Mouse (Mus musculus): ENCODE measurements around the gene Pdcd11. TPM values are rescaled to one million over a fixed set of nuclear protein-coding genes. Genes with fewer than 3 reads are reported as not detected.

The Pdcd11 gene
- total RNA-seq (2021): 10 to 100 TPM; 10.5 to 11.0 TPM

DNA sequence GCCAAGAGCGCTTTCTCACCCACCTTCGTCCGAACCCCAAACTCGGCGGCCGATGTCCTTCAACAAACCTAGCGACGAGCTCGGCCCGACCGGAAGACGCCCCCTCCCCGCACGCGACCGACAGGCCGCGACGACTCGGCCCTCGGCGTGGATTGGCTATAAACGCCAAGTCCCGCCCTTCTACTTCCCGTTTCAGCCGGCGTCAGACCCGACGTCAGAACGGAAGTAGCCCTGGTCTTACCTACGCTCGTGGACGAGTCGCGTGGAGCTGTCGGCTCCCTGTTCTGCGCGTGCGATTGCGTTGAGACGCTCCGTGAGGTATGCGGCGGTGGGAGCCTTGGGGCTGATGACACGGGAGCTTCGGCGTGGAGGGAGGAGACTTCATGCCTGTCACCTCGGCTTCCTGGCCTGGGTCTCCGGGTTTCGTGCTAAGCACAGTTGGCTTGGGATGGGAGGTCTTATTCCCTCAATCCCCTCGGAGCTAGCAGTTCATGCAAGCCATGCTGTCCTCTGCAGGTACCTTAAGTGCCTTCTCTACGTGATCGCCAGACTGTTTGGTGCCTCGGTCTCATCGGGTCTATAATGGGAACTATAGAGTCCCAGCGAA lies at the start of gene Pdcd11, which contains the start of gene Usmg5:
Pdcd11 (plus strand) TSS at position 219 of the 607 bp plus-strand sequence.
Usmg5 (minus strand) TSS at position 98 of the 607 bp plus-strand sequence.
- DNase-seq (ENCODE audit: low spot score): peak; percentile 92
- intact Hi-C loops (cut with DNase I): no loop called here

DNA sequence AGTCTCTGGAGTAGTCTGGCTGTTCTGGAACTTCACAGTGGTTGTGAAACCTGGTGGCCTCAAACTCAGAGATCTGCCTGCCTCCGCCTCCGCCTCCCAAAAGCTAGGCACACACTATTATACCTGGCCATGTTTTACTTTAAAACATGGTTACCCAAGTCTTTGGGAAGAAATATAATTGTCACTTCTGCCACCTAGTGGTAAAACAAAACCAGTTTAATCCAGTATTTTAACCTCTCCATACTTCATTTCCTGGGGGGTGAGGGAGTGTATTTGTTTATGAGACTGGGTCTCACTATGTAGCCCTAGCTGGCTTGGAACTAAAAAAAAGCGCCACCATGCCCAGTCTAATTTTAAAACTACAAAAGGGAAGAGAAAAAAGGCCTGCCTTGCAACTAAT lies 47.0 kb upstream of the Pdcd11 start:
- DNase-seq (ENCODE audit: low spot score): no peak
- intact Hi-C loops (cut with DNase I): loop anchor here (5.0 kb wide), 1 partner anchor 166 kb away; no protein-coding TSS in a partner anchor

DNA sequence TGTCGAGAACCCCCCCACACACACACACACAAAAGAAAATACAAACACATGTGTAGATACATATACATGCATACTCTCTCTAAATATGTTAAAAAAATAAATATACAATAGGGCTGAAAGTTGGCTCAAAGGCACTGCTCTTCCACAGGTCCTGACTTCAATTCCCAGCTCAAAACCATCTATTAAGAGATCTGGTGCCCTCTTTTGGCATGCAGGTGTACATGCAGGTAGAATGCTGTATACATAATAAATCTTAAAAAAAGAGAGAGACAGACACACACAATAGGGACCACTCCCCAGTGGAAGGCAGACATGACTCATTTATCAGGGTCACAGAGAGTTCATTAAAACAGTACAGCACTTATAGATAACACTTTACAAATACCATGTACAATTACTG lies 44.2 kb upstream of the Pdcd11 start:
- no peak for DNase-seq (ENCODE audit: low spot score)
- intact Hi-C loops (cut with DNase I): no loop called here

GRCm38 (mm10) chr19:47047236-47047833 lies 43.2 kb upstream of the Pdcd11 start:
- no peak for DNase-seq (ENCODE audit: low spot score)
- intact Hi-C loops (cut with DNase I): no loop called here

- no peak for DNase-seq (ENCODE audit: low spot score)
- intact Hi-C loops (cut with DNase I): no loop called here
Observed at GRCm38 (mm10) chr19:47049061-47049460, 41.5 kb upstream of the Pdcd11 start.

- intact Hi-C loops (cut with DNase I): no loop called here
- no peak for DNase-seq (ENCODE audit: low spot score)
Observed at GRCm38 (mm10) chr19:47049840-47050239, 40.7 kb upstream of the Pdcd11 start.

- DNase-seq (ENCODE audit: low spot score): peak; percentile 34
- intact Hi-C loops (cut with DNase I): no loop called here
Observed at GRCm38 (mm10) chr19:47050271-47051032, 40.1 kb upstream of the Pdcd11 start, which contains the start of gene Pcgf6. TSS of gene Pcgf6 (minus strand) at chr19:47050906.

GRCm38 (mm10) chr19:47052927-47053326 lies 37.6 kb upstream of the Pdcd11 start:
- intact Hi-C loops (cut with DNase I): no loop called here

DNA sequence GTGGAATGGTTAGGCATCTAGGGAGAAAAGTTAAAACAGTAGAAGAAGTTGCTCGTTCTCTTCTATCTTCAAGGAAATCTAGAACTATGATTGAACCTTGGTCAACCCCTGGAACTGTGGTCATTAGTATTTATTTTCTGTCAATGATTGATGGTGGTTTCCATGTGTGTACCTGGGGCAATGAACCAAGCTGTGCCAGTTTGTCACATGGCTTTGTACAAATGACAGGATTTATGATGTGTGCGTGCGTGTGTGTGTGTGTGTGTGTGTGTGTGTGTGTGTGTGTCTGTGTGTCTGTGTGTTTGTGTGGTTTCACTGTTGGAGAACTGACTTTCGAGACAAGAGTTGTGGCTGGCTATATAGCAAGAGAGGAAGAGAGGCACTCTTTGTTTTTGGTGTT lies 37.1 kb upstream of the Pdcd11 start:
- intact Hi-C loops (cut with DNase I): no loop called here
- no peak for DNase-seq (ENCODE audit: low spot score)

More at GRCm38 (mm10) chr19:47052927-47053326, 37.6 kb upstream of the Pdcd11 start:
- no peak for DNase-seq (ENCODE audit: low spot score)

DNA sequence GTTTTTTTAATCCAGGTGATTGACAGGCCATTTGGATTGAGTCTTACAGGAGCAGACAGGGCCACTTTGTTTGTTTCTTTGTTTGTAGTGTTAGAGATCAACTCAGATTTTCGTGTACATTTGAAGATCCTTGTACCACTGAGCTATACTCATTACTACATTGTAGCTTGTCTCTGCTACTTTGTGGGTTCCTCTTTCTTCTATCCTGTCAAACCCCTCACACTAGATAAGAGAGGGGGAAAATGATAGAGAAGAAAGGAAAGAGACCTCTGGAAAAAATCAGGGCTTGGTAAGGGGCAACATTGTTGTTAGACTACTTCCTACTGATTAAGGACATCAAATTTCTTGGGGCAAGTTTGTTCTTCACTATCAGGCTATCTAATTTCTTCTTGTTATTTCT lies 32.9 kb upstream of the Pdcd11 start:
- intact Hi-C loops (cut with DNase I): no loop called here
- no peak for DNase-seq (ENCODE audit: low spot score)

DNA sequence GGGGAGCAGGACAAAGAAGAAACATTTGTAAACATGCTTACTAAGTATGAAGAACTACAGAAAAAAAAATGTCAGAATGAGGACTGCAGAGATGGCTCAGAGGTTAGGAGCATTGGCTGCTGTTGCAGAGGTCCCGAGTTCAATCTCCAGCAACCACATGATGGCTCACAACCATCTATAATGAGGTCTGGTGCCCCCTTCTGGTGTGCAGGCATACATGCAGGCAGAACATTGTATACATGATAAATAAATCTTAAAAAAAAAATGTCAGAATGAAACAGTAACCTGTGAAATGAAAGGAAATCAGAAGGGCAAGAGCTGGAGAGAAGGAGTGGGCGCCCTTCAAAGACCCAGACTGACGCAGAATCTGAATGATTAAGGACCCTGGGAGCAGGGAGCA lies 24.7 kb upstream of the Pdcd11 start:
- no peak for DNase-seq (ENCODE audit: low spot score)
- intact Hi-C loops (cut with DNase I): no loop called here

DNA sequence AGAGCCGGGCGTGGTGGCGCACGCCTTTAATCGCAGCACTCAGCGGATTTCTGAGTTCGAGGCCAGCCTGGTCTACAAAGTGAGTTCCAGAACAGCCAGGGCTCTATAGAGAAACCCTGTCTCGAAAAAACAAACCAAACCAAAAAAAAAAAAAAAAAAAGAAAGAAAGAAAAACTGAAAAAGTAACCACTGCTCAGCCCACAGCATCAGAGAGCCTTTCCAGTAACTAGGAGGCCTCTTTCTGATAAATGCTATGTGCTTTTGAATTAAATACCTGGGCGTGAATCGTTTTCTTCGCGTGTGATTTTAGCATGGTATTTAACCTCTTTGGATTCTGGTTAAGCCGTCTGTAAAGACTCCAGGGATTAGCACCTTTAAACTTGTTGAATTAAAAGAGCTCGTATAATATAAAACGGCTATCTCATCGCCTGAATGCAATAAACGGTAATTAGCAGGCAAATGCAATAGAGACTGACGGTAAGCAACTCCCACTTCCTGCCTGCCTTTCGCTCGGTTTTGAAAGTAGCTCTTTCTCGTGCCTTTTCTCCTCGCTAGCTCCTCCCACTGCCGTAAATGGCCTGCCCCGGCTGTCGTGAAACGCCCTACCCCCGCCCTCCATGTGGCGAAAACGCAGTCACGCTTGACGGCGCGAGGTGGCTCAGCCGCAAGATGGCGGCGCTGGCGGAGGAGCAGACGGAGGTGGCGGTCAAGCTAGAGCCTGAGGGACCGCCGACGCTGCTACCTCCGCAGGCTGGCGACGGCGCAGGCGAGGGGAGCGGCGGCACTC lies 23.3 kb upstream of the Pdcd11 start, which contains the start of gene Taf5:
Taf5 (plus strand) TSS at position 651 of the 787 bp plus-strand sequence.
- intact Hi-C loops (cut with DNase I): no loop called here
- peak; percentile 93 for DNase-seq (ENCODE audit: low spot score)

DNA sequence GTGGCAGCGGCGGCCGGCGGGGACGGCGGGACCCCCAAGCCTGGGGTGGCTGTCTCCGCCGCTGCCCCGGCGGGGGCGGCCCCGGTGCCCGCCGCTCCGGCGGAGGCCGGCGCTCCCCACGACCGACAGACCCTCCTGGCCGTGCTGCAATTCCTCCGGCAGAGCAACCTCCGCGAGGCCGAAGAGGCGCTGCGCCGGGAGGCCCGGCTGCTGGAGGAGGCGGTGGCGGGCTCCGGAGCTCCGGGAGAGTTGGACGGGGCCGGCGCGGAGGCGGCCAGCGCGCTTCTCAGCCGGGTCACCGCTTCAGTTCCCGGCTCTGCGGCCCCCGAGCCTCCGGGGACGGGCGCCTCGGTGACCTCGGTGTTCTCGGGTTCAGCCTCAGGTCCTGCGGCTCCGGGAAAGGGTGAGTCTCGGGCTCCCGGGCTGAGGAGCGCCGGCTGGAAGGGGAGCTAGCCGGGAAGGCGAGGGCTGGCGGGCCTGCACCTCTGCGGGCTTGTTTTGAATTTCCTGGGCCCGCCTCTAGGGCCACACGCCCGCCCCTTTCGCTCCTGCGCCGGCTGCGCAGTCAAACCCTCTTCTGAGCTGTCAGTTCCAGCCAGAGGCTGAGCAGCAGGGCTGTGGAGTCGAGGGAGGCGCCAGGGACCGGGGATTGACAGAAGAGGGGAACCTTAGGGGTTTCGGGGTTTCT lies 22.5 kb upstream of the Pdcd11 start:
- peak; percentile 70 for DNase-seq (ENCODE audit: low spot score)
- intact Hi-C loops (cut with DNase I): loop anchor here (2.0 kb wide), 1 partner anchor 21 kb away; no protein-coding TSS in a partner anchor

GRCm38 (mm10) chr19:47088226-47088625 lies 2.3 kb upstream of the Pdcd11 start:
- no peak for DNase-seq (ENCODE audit: low spot score)

DNA sequence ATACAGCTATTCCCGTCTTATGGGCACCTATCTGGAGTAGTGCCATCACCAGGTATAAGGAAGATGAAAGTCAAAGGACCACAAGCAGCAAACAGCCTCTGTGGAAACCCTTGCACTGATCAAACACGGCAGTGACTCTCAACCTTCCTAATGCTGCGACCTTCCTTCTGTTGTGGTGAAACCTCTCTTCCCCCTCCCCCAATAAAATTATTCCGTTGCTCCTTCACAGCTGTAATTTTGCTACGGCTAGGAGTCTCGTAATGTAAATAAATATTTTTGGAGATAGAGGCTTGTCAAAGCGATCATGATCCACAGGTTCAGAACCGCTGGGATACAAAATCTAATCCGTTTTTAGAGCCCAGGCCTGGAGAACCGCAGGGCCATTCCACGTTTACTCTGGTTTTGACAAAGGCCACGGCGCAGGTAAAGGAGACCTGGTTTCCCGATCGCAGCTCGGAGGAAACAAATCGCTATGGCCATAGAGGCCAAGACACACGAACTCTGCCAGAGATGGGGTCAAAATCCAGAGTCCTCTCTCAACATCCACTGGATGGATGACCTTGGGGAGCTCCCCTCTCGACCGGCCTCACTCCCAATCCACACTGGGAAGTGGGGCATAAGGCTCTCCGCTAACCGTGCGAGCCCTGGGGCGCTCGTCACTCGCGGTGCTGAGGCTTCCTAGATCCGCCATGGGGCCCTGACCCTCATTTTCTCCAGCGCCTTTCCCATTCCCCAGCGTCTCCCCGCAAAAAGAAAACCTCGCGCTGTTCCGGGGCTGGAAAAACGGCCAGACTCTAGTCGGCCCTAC lies 646 bp upstream of the Pdcd11 start:
- no peak for DNase-seq (ENCODE audit: low spot score)

More at GRCm38 (mm10) chr19:47088226-47088625, 2.3 kb upstream of the Pdcd11 start:
- intact Hi-C loops (cut with DNase I): loop anchor here (2.0 kb wide), 1 partner anchor 19 kb away; no protein-coding TSS in a partner anchor

DNA sequence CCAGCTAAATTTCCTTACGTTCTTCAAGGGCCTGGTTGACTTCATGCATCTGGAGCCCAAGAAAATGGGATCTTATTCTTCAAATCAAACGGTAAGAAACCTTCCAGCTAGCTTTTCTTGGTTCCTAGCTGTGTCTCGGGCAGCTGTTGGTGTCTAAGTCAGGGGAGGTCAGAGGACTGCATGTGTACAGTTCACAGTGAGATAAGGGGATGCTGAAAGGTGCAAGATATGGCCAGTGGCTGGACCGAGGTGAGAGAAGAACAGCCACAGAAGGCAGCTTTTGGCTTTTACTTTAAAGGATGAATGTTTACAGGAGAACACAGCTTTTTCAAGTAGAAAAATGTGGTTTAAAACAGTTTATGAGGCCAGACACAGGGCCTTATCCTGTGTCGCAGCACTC lies 10.5 kb downstream of the Pdcd11 start:
- intact Hi-C loops (cut with DNase I): no loop called here
- no peak for DNase-seq (ENCODE audit: low spot score)

More for the DNA sequence above, 646 bp upstream of the Pdcd11 start:
- intact Hi-C loops (cut with DNase I): loop anchor here (2.0 kb wide), 1 partner anchor 21 kb away; no protein-coding TSS in a partner anchor

GRCm38 (mm10) chr19:47104641-47105271 lies 14.2 kb downstream of the Pdcd11 start:
- intact Hi-C loops (cut with DNase I): no loop called here
- DNase-seq (ENCODE audit: low spot score): no peak

GRCm38 (mm10) chr19:47118634-47119033 lies 28.1 kb downstream of the Pdcd11 start:
- no peak for DNase-seq (ENCODE audit: low spot score)
- intact Hi-C loops (cut with DNase I): no loop called here

All from heart, postnatal 25 days (tissue).